Mouse (Mus musculus): ENCODE results near the gene Teddm2. TPM values are rescaled to one million over a fixed set of nuclear protein-coding genes. Genes with fewer than 3 reads are reported as not detected.

Gene Teddm2
- 0.36 and 0.44 TPM in 2 replicates for polyA plus RNA-seq (2016; fragmentation: Nextera tagmentation; extraction: Ambion mirVana)

DNA sequence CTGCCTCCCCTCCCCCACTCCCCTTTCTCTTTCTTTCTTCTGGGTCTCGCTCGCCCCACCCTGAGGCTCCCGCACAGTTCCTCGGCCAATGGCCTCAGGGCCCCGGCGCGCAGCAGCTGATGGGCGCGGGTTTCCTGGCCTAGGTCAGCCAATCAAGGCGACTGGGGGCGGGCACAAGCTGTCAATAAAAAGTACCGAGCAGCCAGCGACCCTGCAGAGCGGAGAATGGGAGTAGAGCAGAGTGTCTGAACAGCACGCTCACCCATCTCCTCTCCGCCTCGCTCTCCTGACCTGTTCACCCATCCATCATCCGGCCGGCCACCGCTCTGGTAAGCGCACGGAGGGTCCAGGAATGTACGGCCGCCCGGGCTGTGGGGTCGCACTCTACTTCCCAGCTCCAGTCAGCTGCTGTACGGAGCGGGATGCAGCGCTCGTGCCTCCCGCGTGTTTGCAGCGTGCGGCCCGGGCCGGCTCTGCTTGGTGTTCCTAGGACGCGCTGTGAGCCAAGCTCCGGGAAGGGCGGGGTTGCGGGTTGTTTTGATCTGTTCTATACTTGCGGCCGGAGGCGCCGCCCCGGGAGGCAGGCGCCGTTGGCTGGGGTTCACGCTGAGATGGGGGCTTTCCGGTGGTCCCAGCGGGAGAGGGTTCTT lies at the start of gene Teddm2, which contains the start of gene Glul:
Gene Teddm2 (minus strand): TSS at position 498 of the 650 bp plus-strand sequence.
Gene Glul (plus strand): TSS at position 214 of the 650 bp plus-strand sequence.
- WGBS (ENCODE audit: insufficient replicate concordance) = under 1% methylated on average over 50 of the region's 51 CpGs
- peak within 1 kb of the TSS; percentile 92 for H3K9ac ChIP-seq
- peaks cover 24% of the 10 kb centered on the region for H3K36me3 ChIP-seq
- H3K27ac ChIP-seq = peak within 1 kb of the TSS; percentile 99
- H3K4me2 ChIP-seq = peak within 1 kb of the TSS; percentile 79
- no peaks in the 10 kb centered on the region for H3K9me3 ChIP-seq (replicated peaks)
- H3K4me1 ChIP-seq = peaks cover 49% of the 10 kb centered on the region
- peak within 1 kb of the TSS; percentile 82 for H3K4me3 ChIP-seq
- H3K27me3 ChIP-seq (replicated peaks) = no peaks in the 10 kb centered on the region
- ATAC-seq = peak; percentile 96

DNA sequence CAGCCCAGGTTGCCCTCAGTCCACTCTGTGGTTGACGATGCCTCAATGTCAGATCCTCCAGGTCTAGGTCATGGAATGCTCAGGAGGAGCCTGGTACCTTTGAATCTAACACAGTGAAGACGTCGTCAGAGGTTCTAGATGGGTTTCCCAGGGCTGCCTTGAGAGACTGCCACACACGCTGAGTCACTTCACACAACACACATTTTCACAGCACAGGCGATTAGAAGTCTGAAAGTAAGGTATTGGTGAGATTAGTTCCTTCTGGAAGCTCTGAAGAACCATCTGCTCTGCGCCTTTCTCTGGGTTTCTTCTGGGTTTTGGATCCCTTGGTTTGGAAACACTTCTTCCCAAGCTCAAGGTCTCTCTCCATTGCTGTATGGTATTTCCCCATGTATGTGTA lies 47.8 kb upstream of the Teddm2 start:
- 78% methylated on average over 6 of the region's 6 CpGs for WGBS (ENCODE audit: insufficient replicate concordance)
- ATAC-seq = no peak
- no peaks in the 10 kb centered on the region for H3K27me3 ChIP-seq (replicated peaks)
- no peaks in the 10 kb centered on the region for H3K9me3 ChIP-seq (replicated peaks)
- H3K4me3 ChIP-seq = no peak overlapping the region
- H3K36me3 ChIP-seq = no peaks in the 10 kb centered on the region
- H3K9ac ChIP-seq = no peak overlapping the region
- H3K4me1 ChIP-seq = no peaks in the 10 kb centered on the region
- H3K4me2 ChIP-seq = no peak overlapping the region
- H3K27ac ChIP-seq = no peak overlapping the region

DNA sequence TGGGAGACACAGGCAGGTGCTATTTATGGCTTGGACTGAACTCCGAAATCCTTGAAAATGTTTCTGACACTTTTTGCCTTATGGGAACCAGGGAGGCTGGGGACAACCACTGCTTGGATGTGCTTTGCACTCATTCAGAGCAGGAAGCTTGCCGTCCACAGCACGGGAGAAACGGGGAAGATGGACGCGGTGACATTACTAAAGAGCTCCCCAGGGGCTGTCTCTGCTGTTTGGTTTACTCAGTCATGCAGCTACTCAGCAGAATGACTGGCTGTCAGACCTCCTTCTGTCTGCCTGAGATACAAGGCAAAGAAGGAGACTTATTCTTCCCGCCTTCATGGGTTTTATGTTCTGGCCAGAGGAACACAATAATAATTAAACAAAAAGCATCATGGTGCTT lies 46.9 kb upstream of the Teddm2 start:
- Histone ChIP-seq H3K27ac (no peak overlapping the region), H3K4me3 (no peak overlapping the region), H3K27me3 (replicated peaks) (no peaks in the 10 kb centered on the region), H3K4me2 (no peak overlapping the region), H3K4me1 (no peaks in the 10 kb centered on the region), H3K36me3 (no peaks in the 10 kb centered on the region), H3K9me3 (replicated peaks) (no peaks in the 10 kb centered on the region), H3K9ac (no peak overlapping the region)
- 65% methylated on average over 7 of the region's 7 CpGs for WGBS (ENCODE audit: insufficient replicate concordance)
- no peak for ATAC-seq

DNA sequence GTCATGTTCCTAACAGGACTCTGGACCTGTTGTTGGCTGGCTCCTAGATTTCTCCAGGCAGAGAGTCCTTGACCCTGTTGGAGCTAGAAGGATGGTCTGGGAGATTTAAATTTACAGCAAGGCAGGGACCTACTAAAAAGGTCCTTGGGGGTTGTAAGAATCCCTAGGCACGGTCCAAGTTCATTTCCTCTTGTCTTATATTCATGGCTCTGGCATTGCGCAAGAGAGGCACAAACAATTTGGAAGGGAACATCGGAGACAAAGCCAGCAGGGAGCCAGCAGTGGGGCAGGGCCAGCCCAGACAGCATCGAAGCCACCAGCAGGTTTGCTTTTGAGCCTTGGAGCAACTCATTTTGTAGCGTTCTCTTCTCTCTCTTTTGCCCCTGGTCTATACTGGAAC lies 45.2 kb upstream of the Teddm2 start:
- 58% methylated on average over 5 of the region's 5 CpGs for WGBS (ENCODE audit: insufficient replicate concordance)
- no peak overlapping the region for H3K27ac ChIP-seq
- no peak overlapping the region for H3K9ac ChIP-seq
- H3K4me2 ChIP-seq = no peak overlapping the region
- no peak overlapping the region for H3K4me3 ChIP-seq
- H3K9me3 ChIP-seq (replicated peaks) = no peaks in the 10 kb centered on the region
- H3K27me3 ChIP-seq (replicated peaks) = no peaks in the 10 kb centered on the region
- no peaks in the 10 kb centered on the region for H3K36me3 ChIP-seq
- H3K4me1 ChIP-seq = no peaks in the 10 kb centered on the region
- ATAC-seq = no peak

DNA sequence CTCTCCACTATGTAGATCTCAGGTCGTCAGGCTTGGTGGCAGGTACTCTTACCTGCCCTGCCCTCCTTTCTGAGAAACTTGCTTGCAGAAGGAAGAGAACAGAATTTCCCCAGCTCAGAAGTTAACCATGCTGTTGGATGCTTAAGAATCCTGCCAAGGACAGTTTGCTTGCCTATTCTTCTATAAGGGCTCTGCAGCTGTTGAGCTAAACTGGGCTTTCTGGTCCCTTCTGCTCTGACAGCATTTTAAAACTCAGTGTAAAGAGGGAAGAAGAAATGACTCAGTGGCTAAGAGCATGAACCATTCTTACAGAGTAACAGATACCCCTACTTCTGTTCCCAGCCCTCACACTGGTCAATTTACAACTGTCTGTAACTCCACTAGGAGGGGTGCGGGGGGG lies 41.0 kb upstream of the Teddm2 start:
- peaks cover 6% of the 10 kb centered on the region; the same call in 1 of the 2 replicates for H3K4me1 ChIP-seq
- no peak overlapping the region for H3K4me3 ChIP-seq
- no peak overlapping the region for H3K27ac ChIP-seq
- no peaks in the 10 kb centered on the region for H3K27me3 ChIP-seq (replicated peaks)
- ATAC-seq = no peak
- 76% methylated on average over 2 of the region's 2 CpGs for WGBS (ENCODE audit: insufficient replicate concordance)
- no peak overlapping the region for H3K4me2 ChIP-seq
- no peaks in the 10 kb centered on the region for H3K9me3 ChIP-seq (replicated peaks)
- no peak overlapping the region for H3K9ac ChIP-seq
- no peaks in the 10 kb centered on the region for H3K36me3 ChIP-seq

DNA sequence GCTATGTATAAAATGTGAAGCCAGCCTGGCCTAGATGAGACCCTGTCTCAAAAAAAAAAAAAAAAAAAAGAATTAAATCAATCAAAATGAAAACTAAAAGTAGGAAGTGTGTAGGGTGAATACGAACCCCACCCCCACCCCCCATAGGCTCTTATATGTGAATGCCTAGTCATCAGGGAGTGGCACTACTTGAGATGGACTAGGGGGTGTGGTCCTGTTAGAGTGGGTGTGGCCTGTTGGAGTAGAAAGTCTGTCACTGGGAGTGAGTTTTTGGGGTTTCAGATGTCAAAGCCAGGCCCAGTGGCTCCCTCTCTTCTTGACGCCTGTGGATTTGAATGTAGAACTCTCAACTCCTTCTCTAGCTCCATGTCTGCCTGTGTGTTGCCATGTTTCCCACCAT lies 37.0 kb upstream of the Teddm2 start:
- 88% methylated on average over 2 of the region's 2 CpGs for WGBS (ENCODE audit: insufficient replicate concordance)
- Histone ChIP-seq H3K27me3 (replicated peaks) (no peaks in the 10 kb centered on the region), H3K9me3 (replicated peaks) (no peaks in the 10 kb centered on the region), H3K36me3 (no peaks in the 10 kb centered on the region), H3K4me1 (peaks cover 6% of the 10 kb centered on the region; the same call in 1 of the 2 replicates), H3K27ac (no peak overlapping the region; the same call in 1 of the 2 replicates), H3K9ac (no peak overlapping the region), H3K4me2 (no peak overlapping the region), H3K4me3 (no peak overlapping the region)
- peak; percentile 79 for ATAC-seq

DNA sequence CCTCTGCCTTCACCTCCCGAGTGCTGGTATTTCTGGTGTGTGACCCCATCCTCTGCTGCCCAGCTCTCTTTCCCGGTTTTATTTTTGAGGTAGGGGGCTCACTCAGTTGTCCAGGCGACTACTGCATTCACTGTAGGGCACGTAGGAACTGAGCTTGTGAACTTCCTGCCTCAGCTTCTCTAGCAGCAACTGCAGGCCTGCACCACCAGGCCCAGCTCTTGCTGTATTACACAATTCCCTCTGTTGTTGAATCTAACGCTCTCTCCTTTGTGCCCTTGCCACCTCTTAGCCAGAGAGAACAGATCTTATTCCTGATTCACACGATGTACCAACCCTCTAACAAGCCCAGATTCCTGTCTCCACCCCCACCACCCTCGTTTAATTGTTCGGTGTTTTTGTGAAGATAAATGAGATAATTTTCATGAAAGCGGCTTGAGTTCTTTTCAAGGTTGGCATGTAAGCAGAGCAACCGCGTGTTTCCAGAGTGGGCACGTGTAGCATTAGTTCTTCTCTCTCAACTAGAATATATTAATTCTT lies 35.9 kb upstream of the Teddm2 start:
- H3K27ac ChIP-seq = no peak overlapping the region
- no peaks in the 10 kb centered on the region for H3K36me3 ChIP-seq
- H3K4me1 ChIP-seq = peaks cover 6% of the 10 kb centered on the region; the same call in 1 of the 2 replicates
- WGBS (ENCODE audit: insufficient replicate concordance) = 64% methylated on average over 12 of the region's 12 CpGs
- no peak overlapping the region for H3K4me2 ChIP-seq
- no peak for ATAC-seq
- no peak overlapping the region for H3K4me3 ChIP-seq
- H3K9ac ChIP-seq = no peak overlapping the region
- no peaks in the 10 kb centered on the region for H3K9me3 ChIP-seq (replicated peaks)
- no peaks in the 10 kb centered on the region for H3K27me3 ChIP-seq (replicated peaks)

DNA sequence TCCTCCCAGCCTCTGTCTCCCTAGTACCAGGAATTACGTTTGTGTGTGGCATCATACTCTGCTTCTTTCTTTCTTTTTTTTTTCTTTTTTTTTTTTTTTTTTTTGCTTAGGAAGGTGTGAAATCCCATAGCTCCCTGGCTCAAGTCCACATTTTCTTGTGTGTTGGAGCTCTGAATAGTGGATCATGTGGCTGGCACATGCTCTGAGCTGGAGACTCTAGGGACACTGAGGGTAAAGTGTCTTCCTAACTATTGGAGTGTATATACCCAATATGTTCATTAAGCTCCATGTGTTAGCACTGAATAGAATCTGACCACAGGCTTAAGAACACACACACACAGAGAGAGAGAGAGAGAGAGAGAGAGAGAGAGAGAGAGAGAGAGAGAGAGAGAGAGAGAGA lies 33.7 kb upstream of the Teddm2 start:
- H3K4me2 ChIP-seq = no peak overlapping the region
- WGBS (ENCODE audit: insufficient replicate concordance) = 45% methylated on average over 1 of the region's 1 CpGs
- H3K4me1 ChIP-seq = peaks cover 6% of the 10 kb centered on the region; the same call in 1 of the 2 replicates
- no peaks in the 10 kb centered on the region for H3K9me3 ChIP-seq (replicated peaks)
- H3K27ac ChIP-seq = no peak overlapping the region
- no peaks in the 10 kb centered on the region for H3K27me3 ChIP-seq (replicated peaks)
- no peaks in the 10 kb centered on the region for H3K36me3 ChIP-seq
- H3K4me3 ChIP-seq = no peak overlapping the region
- no peak overlapping the region for H3K9ac ChIP-seq
- ATAC-seq = no peak

DNA sequence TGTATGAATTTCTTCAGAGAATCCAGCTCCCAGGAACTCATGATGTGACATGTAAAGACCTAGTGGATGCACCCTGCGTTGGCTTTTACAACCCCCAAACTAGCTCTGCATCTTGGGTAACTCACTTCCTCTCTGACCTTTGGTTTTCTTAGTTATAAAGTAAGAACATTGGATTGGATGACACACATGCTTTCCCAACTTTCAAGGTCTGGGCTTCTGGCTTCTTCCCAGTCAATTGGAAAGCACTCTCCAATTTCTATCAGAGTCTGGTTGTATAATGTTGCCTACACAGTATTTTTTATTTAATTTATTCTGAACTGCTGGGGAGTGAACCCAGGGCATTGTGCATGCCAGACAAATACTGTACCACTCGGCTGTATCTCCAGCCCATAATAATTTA lies 30.4 kb upstream of the Teddm2 start:
- 68% methylated on average over 2 of the region's 2 CpGs for WGBS (ENCODE audit: insufficient replicate concordance)
- H3K4me3 ChIP-seq = no peak overlapping the region
- no peak overlapping the region for H3K4me2 ChIP-seq
- no peaks in the 10 kb centered on the region for H3K4me1 ChIP-seq
- no peaks in the 10 kb centered on the region for H3K36me3 ChIP-seq
- no peak overlapping the region for H3K27ac ChIP-seq
- H3K9me3 ChIP-seq (replicated peaks) = no peaks in the 10 kb centered on the region
- no peaks in the 10 kb centered on the region for H3K27me3 ChIP-seq (replicated peaks)
- no peak overlapping the region for H3K9ac ChIP-seq
- no peak for ATAC-seq

DNA sequence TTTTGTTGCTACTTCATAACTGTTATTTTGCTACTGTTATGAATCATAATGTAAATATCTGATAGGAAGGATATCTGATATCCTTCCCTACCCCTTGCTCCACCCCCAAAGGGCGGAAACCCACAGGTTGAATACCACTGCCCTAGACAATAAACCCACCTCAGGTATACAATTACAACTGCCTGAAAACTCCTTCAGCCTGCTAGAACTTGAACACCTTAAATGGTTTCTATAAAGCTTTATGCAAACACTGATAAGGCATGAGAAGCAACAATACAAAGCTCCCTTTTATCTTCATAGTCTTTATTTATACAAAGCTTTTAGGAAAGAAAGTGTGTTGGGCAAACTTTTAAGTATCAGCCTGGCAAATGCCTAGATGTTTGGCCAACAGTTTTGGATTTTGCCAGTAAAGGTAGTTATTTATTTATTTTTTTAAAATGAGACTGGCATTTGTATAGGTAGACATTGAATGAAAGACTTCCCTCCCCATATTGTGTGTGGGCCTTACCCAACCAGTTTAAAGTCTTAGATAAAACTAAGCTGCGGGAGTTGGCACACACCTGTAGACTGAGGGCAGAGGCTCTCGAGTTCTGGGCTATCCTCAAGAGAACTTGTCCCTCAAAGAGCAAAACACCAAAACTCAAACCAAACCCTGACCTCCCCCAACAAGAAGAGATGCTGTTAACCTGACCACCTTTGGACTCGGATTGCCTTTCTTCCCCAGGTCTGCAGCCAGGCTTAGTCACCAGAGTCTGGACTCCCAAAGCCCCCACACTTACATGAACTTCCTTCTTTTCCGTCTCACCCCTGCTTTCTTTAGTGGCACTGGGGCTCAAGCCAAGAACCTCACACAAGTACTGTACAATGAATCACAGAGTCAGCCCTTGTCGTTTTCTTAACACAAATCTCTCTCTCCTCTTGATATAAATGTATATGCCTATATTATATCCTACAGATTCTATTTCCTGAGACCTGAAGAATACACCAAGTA lies 24.7 kb upstream of the Teddm2 start:
- no peaks in the 10 kb centered on the region for H3K4me1 ChIP-seq
- H3K4me2 ChIP-seq = no peak overlapping the region
- WGBS (ENCODE audit: insufficient replicate concordance) = 55% methylated on average over 6 of the region's 6 CpGs
- no peaks in the 10 kb centered on the region for H3K36me3 ChIP-seq
- H3K9ac ChIP-seq = no peak overlapping the region
- H3K9me3 ChIP-seq (replicated peaks) = no peaks in the 10 kb centered on the region
- no peak overlapping the region for H3K4me3 ChIP-seq
- no peaks in the 10 kb centered on the region for H3K27me3 ChIP-seq (replicated peaks)
- no peak for ATAC-seq
- no peak overlapping the region for H3K27ac ChIP-seq

DNA sequence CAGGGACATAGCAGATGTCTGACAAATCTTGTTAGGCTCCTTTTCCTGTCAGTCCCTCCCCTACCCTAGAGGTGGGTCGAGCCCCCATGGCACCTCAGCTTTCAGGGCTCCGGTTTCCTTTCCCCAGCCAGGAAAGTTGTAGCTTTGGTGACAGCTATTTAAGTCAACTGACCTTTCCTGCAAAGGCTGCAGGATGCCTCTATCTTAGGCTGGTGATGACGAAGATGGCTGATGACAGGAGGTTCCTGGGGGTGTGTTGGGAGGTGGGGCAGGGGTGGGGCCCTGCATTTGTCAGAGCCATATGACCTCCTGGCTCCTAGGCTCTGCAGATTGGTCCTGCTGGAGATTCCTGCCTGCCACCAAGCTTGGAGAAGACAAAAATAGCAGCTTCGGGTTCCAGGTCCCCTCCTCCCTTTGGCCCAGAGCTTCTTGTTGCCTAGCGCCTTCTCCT lies 22.6 kb upstream of the Teddm2 start:
- Histone ChIP-seq H3K9ac (no peak overlapping the region), H3K27me3 (replicated peaks) (no peaks in the 10 kb centered on the region), H3K4me2 (no peak overlapping the region), H3K27ac (no peak overlapping the region), H3K9me3 (replicated peaks) (no peaks in the 10 kb centered on the region), H3K36me3 (no peaks in the 10 kb centered on the region), H3K4me3 (no peak overlapping the region), H3K4me1 (no peaks in the 10 kb centered on the region)
- 36% methylated on average over 5 of the region's 5 CpGs for WGBS (ENCODE audit: insufficient replicate concordance)
- no peak; the same call in 1 of the 2 replicates for ATAC-seq

DNA sequence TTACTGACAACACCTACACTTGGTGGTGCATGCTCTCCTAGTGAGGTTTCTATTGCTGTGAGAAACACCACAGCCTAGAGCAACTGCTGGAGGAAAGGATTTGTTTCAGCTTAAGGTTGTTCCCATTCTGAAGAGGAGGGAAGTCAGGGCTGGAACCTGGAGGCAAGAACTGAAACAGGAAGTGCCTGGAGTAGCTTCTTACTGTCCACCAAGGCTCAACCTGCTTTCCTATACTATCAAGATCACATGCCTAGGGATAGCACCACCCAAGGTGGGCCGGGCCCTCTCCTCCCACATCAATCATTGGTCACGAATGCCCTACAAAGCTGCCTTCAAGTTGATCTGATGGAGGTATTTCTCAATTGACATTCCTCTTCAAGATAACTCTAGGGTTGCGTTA lies 21.6 kb upstream of the Teddm2 start:
- Histone ChIP-seq H3K4me3 (no peak overlapping the region), H3K27me3 (replicated peaks) (no peaks in the 10 kb centered on the region), H3K4me1 (no peaks in the 10 kb centered on the region), H3K27ac (no peak overlapping the region), H3K4me2 (no peak overlapping the region), H3K9ac (no peak overlapping the region), H3K36me3 (no peaks in the 10 kb centered on the region), H3K9me3 (replicated peaks) (no peaks in the 10 kb centered on the region)
- ATAC-seq = no peak
- 65% methylated on average over 3 of the region's 3 CpGs for WGBS (ENCODE audit: insufficient replicate concordance)

Measured in liver, embryonic 12.5 days (tissue).